Mouse (Mus musculus) CH12.LX (cell line): ENCODE data around the gene Ppil6. TPM values are rescaled to one million over a fixed set of nuclear protein-coding genes. Genes with fewer than 3 reads are reported as not detected.

Experiments
- DNase-seq: peaks from one replicate; pipeline ENCODE4 v3.0.0-alpha.2; 2013; ENCODE audit errors: extremely low read depth
- H3K27ac ChIP-seq: 2 replicates; pipeline ENCODE4 v1.5.1; 2012; ENCODE audit warnings: low read depth, mild to moderate bottlenecking, control low read depth, moderate library complexity; ENCODE audit not compliant: insufficient read depth
- H3K27me3 ChIP-seq: replicated peaks from 2 replicates; pipeline ENCODE3; 2012; ENCODE audit warnings: inconsistent platforms
- H3K36me3 ChIP-seq, 2 experiments: replicated peaks in 1 of 2; 2 replicates each; pipeline versions ENCODE3 to v1.6.1; 2012; ENCODE audit warnings: inconsistent platforms in 1 of 2, low read length in 1 of 2, mild to moderate bottlenecking in 1 of 2, mixed read lengths in 1 of 2, moderate library complexity in 1 of 2; ENCODE audit not compliant: control insufficient read depth in 1 of 2, insufficient read depth in 1 of 2
- H3K4me1 ChIP-seq, 2 experiments: 2 replicates each; pipeline ENCODE4 v1.6.1; 2012; ENCODE audit warnings: inconsistent platforms in 1 of 2, moderate library complexity in 1 of 2; ENCODE audit not compliant: insufficient read depth in 2 of 2, control insufficient read depth in 1 of 2
- H3K4me2 ChIP-seq: 2 replicates; pipeline ENCODE4 v1.6.1; 2012; ENCODE audit warnings: low read depth, mild to moderate bottlenecking, control low read depth; ENCODE audit not compliant: poor library complexity, insufficient read depth, severe bottlenecking
- H3K4me3 ChIP-seq, 3 experiments: fragments of 150-350 bp in 1 of 3; sonication (generic) in 1 of 3; replicated peaks in 1 of 3; 2 replicates each; pipeline versions ENCODE3 to v1.5.1; 2011 to 2012; ENCODE audit warnings: low read depth in 2 of 3, low read length in 2 of 3, mild to moderate bottlenecking in 2 of 3, moderate library complexity in 2 of 3, control low read depth in 1 of 3, improper control_type of control experiment in 1 of 3, inconsistent platforms in 1 of 3, mixed read lengths in 1 of 3; ENCODE audit not compliant: poor library complexity in 1 of 3
- H3K79me2 ChIP-seq: replicated peaks from 2 replicates; pipeline ENCODE4 v1.6.1; 2012; ENCODE audit warnings: mild to moderate bottlenecking, moderate library complexity; ENCODE audit not compliant: control insufficient read depth, poor library complexity, insufficient read depth, severe bottlenecking; ENCODE audit errors: extremely low read depth
- H3K9ac ChIP-seq: 2 replicates; pipeline ENCODE4 v1.6.1; 2012; ENCODE audit warnings: low read depth, mild to moderate bottlenecking, control low read depth, moderate library complexity; ENCODE audit not compliant: insufficient read depth
- H3K9me3 ChIP-seq: replicated peaks from 2 replicates; pipeline ENCODE3; 2012; ENCODE audit warnings: low read length, inconsistent platforms, mixed read lengths
- BHLHE40 ChIP-seq: IDR thresholded peaks from 2 replicates; pipeline ENCODE4 v1.6.1; 2011; ENCODE audit warnings: mild to moderate bottlenecking, low read depth, low read length, improper control_type of control experiment
- E2F4 ChIP-seq: IDR thresholded peaks from 2 replicates; pipeline ENCODE4 v1.6.1; 2011; ENCODE audit warnings: low read depth, low read length, improper control_type of control experiment; ENCODE audit not compliant: insufficient replicate concordance
- ELF1 ChIP-seq: IDR thresholded peaks from 2 replicates; pipeline ENCODE4 v1.6.1; 2014; ENCODE audit warnings: low read depth, mild to moderate bottlenecking, inconsistent platforms, low read length, improper control_type of control experiment
- EP300 ChIP-seq: IDR thresholded peaks from 2 replicates; pipeline ENCODE4 v1.6.1; 2011; ENCODE audit warnings: low read length, improper control_type of control experiment
- IRF4 ChIP-seq: IDR thresholded peaks from 2 replicates; pipeline ENCODE4 v1.6.1; 2014; ENCODE audit warnings: low read depth, mild to moderate bottlenecking, inconsistent platforms, low read length, improper control_type of control experiment
- JUN ChIP-seq: IDR thresholded peaks from 2 replicates; pipeline ENCODE4 v1.6.1; 2011; ENCODE audit warnings: low read depth, mild to moderate bottlenecking, low read length, improper control_type of control experiment, moderate library complexity; ENCODE audit not compliant: insufficient read depth
- JUND ChIP-seq: conservative IDR thresholded peaks from 2 replicates; pipeline ENCODE4 v1.6.1; 2011; ENCODE audit warnings: low read depth, low read length, improper control_type of control experiment
- KAT2A ChIP-seq: IDR thresholded peaks from 2 replicates; pipeline ENCODE4 v1.6.1; 2012; ENCODE audit warnings: low read length, improper control_type of control experiment, inconsistent platforms; ENCODE audit not compliant: insufficient replicate concordance
- MAFK ChIP-seq: IDR thresholded peaks from 2 replicates; pipeline ENCODE4 v1.6.1; 2011; ENCODE audit warnings: low read length, improper control_type of control experiment; ENCODE audit not compliant: insufficient replicate concordance
- MAX ChIP-seq: IDR thresholded peaks from 2 replicates; pipeline ENCODE4 v1.6.1; 2011; ENCODE audit warnings: low read length, improper control_type of control experiment
- MAZ ChIP-seq: IDR thresholded peaks from 2 replicates; pipeline ENCODE4 v1.6.1; 2012; ENCODE audit warnings: low read depth, mild to moderate bottlenecking, inconsistent platforms, low read length, improper control_type of control experiment, moderate library complexity
- MEF2A ChIP-seq: IDR thresholded peaks from 2 replicates; pipeline ENCODE4 v1.6.1; 2014; ENCODE audit warnings: low read depth, mild to moderate bottlenecking, inconsistent platforms, low read length, improper control_type of control experiment, borderline replicate concordance
- NRF1 ChIP-seq: IDR thresholded peaks from 2 replicates; pipeline ENCODE4 v1.6.1; 2014; ENCODE audit warnings: low read depth, mild to moderate bottlenecking, inconsistent platforms, low read length, improper control_type of control experiment, moderate library complexity
- POLR2A ChIP-seq: IDR thresholded peaks from 2 replicates; pipeline ENCODE4 v1.6.1; 2011; ENCODE audit warnings: low read depth, mild to moderate bottlenecking, improper control_type of control experiment, low read length
- POLR2AphosphoS2 ChIP-seq: IDR thresholded peaks from 2 replicates; pipeline ENCODE4 v1.6.1; 2011; ENCODE audit warnings: low read depth, low read length, improper control_type of control experiment
- RCOR1 ChIP-seq: conservative IDR thresholded peaks from 2 replicates; pipeline ENCODE4 v1.6.1; 2012; ENCODE audit warnings: low read depth, mild to moderate bottlenecking, inconsistent platforms, low read length, improper control_type of control experiment
- SMC3 ChIP-seq: IDR thresholded peaks from 2 replicates; pipeline ENCODE4 v1.6.1; 2011; ENCODE audit warnings: low read depth, low read length, improper control_type of control experiment
- TBP ChIP-seq: conservative IDR thresholded peaks from 2 replicates; pipeline ENCODE4 v1.6.1; 2011; ENCODE audit warnings: low read depth, low read length, improper control_type of control experiment
- TCF12 ChIP-seq: IDR thresholded peaks from 2 replicates; pipeline ENCODE4 v1.6.1; 2014; ENCODE audit warnings: low read depth, mild to moderate bottlenecking, inconsistent platforms, low read length, improper control_type of control experiment
- USF1 ChIP-seq: IDR thresholded peaks from 2 replicates; pipeline ENCODE4 v1.6.1; 2014; ENCODE audit warnings: low read depth, mild to moderate bottlenecking, inconsistent platforms, low read length, improper control_type of control experiment
- USF2 ChIP-seq: conservative IDR thresholded peaks from 2 replicates; pipeline ENCODE4 v1.6.1; 2011; ENCODE audit warnings: low read depth, low read length, improper control_type of control experiment
- ZC3H11A ChIP-seq: IDR thresholded peaks from 2 replicates; pipeline ENCODE4 v1.6.1; 2012; ENCODE audit warnings: low read depth, mild to moderate bottlenecking, inconsistent platforms, low read length, improper control_type of control experiment
- ZMIZ1 ChIP-seq: IDR thresholded peaks from 2 replicates; pipeline ENCODE4 v1.6.1; 2012; ENCODE audit warnings: low read depth, mild to moderate bottlenecking, inconsistent platforms, low read length, improper control_type of control experiment
- dilution Hi-C: fragments of 300-500 bp; cut with MboI; formaldehyde crosslinking; loops from 2 replicates; pipeline ENCODE4 v1.14.3; 2020; ENCODE audit warnings: low sequenced_read_pairs; ENCODE audit not compliant: extremely low pct_unique_long_range_greater_than_20kb, extremely low pct_ligation_motif_present
- in situ Hi-C: fragments of 300-500 bp; cut with MboI; formaldehyde crosslinking; loops from 3 replicates; pipeline ENCODE4 v1.14.3; 2019; ENCODE audit warnings: low sequenced_read_pairs, low pct_ligation_motif_present, low pct_unique_long_range_greater_than_20kb, mixed read lengths
- polyA plus RNA-seq: library from polyadenylated mRNA; unstranded; fragments of >175 nt; gene quantifications from 2 replicates; pipeline ENCODE4 v1.2.1, GENCODE M21; 2012; ENCODE audit warnings: low read depth; ENCODE audit not compliant: insufficient read length
- total RNA-seq, 2 experiments: library from RNA; depleted of rRNA; stranded (reverse); fragments of 300-350 nt in 1 of 2; fragments of >200 nt in 1 of 2; gene quantifications; 2 replicates each; pipeline ENCODE4 v1.2.3; 2012 to 2014

The Ppil6 gene
- total and polyA plus RNA-seq, 3 experiments: not detected

GRCm38 (mm10) chr10:41537983-41538330, 47.7 kb downstream of the Ppil6 start:
- Histone ChIP-seq H3K9ac (no peak overlapping the region), H3K4me2 (no peak overlapping the region), H3K27ac (no peak overlapping the region), H3K36me3 (peaks cover 2 to 47% of the 10 kb centered on the region in 2 experiments), H3K4me1 (peaks cover 3 to 19% of the 10 kb centered on the region in 2 experiments), H3K79me2 (no peaks in the 10 kb centered on the region), H3K4me3 (no peak overlapping the region), H3K9me3 (no peaks in the 10 kb centered on the region), H3K27me3 (no peaks in the 10 kb centered on the region)
- in situ Hi-C loops (no loop called here), dilution Hi-C loops (no loop called here)
- TF ChIP-seq BHLHE40 (no peak), TBP (no peak), MAX (no peak), RCOR1 (no peak), POLR2A (no peak), MEF2A (no peak), EP300 (no peak)
- no peak for DNase-seq

- dilution Hi-C loops: no loop called here
- H3K4me1 ChIP-seq: peaks cover 0 to 16% of the 10 kb centered on the region in 2 experiments; a peak in 2 of 4 replicates
- TF ChIP-seq JUND (no peak), IRF4 (no peak), USF2 (no peak), MEF2A (no peak), TBP (no peak), KAT2A (no peak), ZMIZ1 (no peak), SMC3 (no peak), POLR2A (no peak), EP300 (no peak), USF1 (no peak), MAFK (no peak), MAZ (no peak), ELF1 (no peak), ZC3H11A (no peak), TCF12 (no peak), E2F4 (no peak), POLR2AphosphoS2 (no peak), NRF1 (no peak), JUN (no peak)
- H3K36me3 ChIP-seq: peaks cover 2 to 37% of the 10 kb centered on the region in 2 experiments
- in situ Hi-C loops: no loop called here
- no peak overlapping the region for H3K9ac ChIP-seq
- H3K4me3 ChIP-seq: no peak overlapping the region
- DNase-seq: no peak
- H3K4me2 ChIP-seq: no peak overlapping the region
- no peak overlapping the region for H3K27ac ChIP-seq
- H3K9me3 ChIP-seq: no peaks in the 10 kb centered on the region
- no peaks in the 10 kb centered on the region for H3K27me3 ChIP-seq
- no peaks in the 10 kb centered on the region for H3K79me2 ChIP-seq
Observed at GRCm38 (mm10) chr10:41538986-41539385, 48.7 kb downstream of the Ppil6 start.
